Mouse (Mus musculus) heart, embryonic 10.5 days (tissue): ENCODE results near the gene Clstn2. TPM values are rescaled to one million over a fixed set of nuclear protein-coding genes. Genes with fewer than 3 reads are reported as not detected.

Experiments used
- DNase-seq: peaks from one replicate; pipeline ENCODE4 v3.0.0-alpha.2; 2017; ENCODE audit warnings: low spot score
- H3K27ac ChIP-seq: fragments of 300-500 bp; sonication (generic); 2 replicates; pipeline ENCODE4 v1.5.1; 2016; ENCODE audit warnings: mild to moderate bottlenecking
- H3K27me3 ChIP-seq: fragments of 300-500 bp; sonication (generic); 2 replicates; pipeline ENCODE4 v1.6.1; 2016; ENCODE audit warnings: mild to moderate bottlenecking; ENCODE audit not compliant: poor library complexity, insufficient read depth, severe bottlenecking
- H3K36me3 ChIP-seq: fragments of 300-500 bp; sonication (generic); 2 replicates; pipeline ENCODE4 v1.6.1; 2016; ENCODE audit warnings: mild to moderate bottlenecking, moderate library complexity
- H3K4me1 ChIP-seq: fragments of 300-500 bp; sonication (generic); 2 replicates; pipeline ENCODE4 v1.6.1; 2016; ENCODE audit warnings: mild to moderate bottlenecking
- H3K4me3 ChIP-seq: fragments of 300-500 bp; sonication (generic); 2 replicates; pipeline ENCODE4 v1.5.1; 2016; ENCODE audit warnings: mild to moderate bottlenecking, moderate library complexity
- H3K9me3 ChIP-seq: fragments of 300-500 bp; sonication (generic); 2 replicates; pipeline ENCODE4 v1.6.1; 2016; ENCODE audit warnings: mild to moderate bottlenecking, moderate library complexity
- WGBS: fragments of 180-500 bp; shearing (Covaris S2); methylation state at CpG from one replicate; pipeline ENCODE4 v1.1.7; 2016; 5-methylcytosine and 5-hydroxymethylcytosine counted together
- polyA plus RNA-seq: library from polyadenylated mRNA; unstranded; fragments of >200 nt; fragmentation: Nextera tagmentation; extraction: Ambion mirVana; gene quantifications from 2 replicates; pipeline ENCODE4 v1.2.1, GENCODE M21; 2016

The Clstn2 gene
- polyA plus RNA-seq, 1 experiment from 2014 or later = 1.6 TPM

GRCm38 (mm10) chr9:97996349-97996748 lies 36.6 kb downstream of the Clstn2 start:
- no peak overlapping the region for H3K4me3 ChIP-seq
- H3K27me3 ChIP-seq = no peaks in the 10 kb centered on the region
- H3K27ac ChIP-seq = no peak overlapping the region
- DNase-seq = no peak
- 81% methylated on average over 5 of the region's 5 CpGs for WGBS
- no peaks in the 10 kb centered on the region for H3K36me3 ChIP-seq
- H3K4me1 ChIP-seq = no peaks in the 10 kb centered on the region
- no peaks in the 10 kb centered on the region for H3K9me3 ChIP-seq

- no peak for DNase-seq
- no peak overlapping the region for H3K27ac ChIP-seq
- H3K36me3 ChIP-seq = no peaks in the 10 kb centered on the region
- H3K4me1 ChIP-seq = no peaks in the 10 kb centered on the region
- no peaks in the 10 kb centered on the region for H3K9me3 ChIP-seq
- no peaks in the 10 kb centered on the region for H3K27me3 ChIP-seq
- WGBS = 75% methylated on average over 4 of the region's 4 CpGs
- no peak overlapping the region for H3K4me3 ChIP-seq
Observed at GRCm38 (mm10) chr9:97995723-97996122, 37.3 kb downstream of the Clstn2 start.

GRCm38 (mm10) chr9:97992131-97992530 lies 40.9 kb downstream of the Clstn2 start:
- WGBS = 50% methylated on average over 4 of the region's 4 CpGs
- no peaks in the 10 kb centered on the region for H3K27me3 ChIP-seq
- no peaks in the 10 kb centered on the region for H3K4me1 ChIP-seq
- no peak overlapping the region for H3K27ac ChIP-seq
- H3K4me3 ChIP-seq = no peak overlapping the region
- no peaks in the 10 kb centered on the region for H3K9me3 ChIP-seq
- no peak for DNase-seq
- no peaks in the 10 kb centered on the region for H3K36me3 ChIP-seq

- no peak overlapping the region for H3K4me3 ChIP-seq
- H3K4me1 ChIP-seq = no peaks in the 10 kb centered on the region
- 78% methylated on average over 3 of the region's 3 CpGs for WGBS
- no peak overlapping the region for H3K27ac ChIP-seq
- no peaks in the 10 kb centered on the region for H3K36me3 ChIP-seq
- DNase-seq = no peak
- H3K27me3 ChIP-seq = no peaks in the 10 kb centered on the region
- H3K9me3 ChIP-seq = no peaks in the 10 kb centered on the region
Observed at GRCm38 (mm10) chr9:97977339-97977738, 55.6 kb downstream of the Clstn2 start.

GRCm38 (mm10) chr9:97974801-97975347 lies 58.1 kb downstream of the Clstn2 start:
- Histone ChIP-seq H3K27me3 (no peaks in the 10 kb centered on the region), H3K4me3 (no peak overlapping the region), H3K36me3 (no peaks in the 10 kb centered on the region), H3K27ac (no peak overlapping the region), H3K9me3 (no peaks in the 10 kb centered on the region), H3K4me1 (no peaks in the 10 kb centered on the region)
- WGBS = 80% methylated on average over 13 of the region's 13 CpGs
- DNase-seq = no peak

- Histone ChIP-seq H3K4me1 (no peaks in the 10 kb centered on the region), H3K36me3 (no peaks in the 10 kb centered on the region), H3K4me3 (no peak overlapping the region), H3K27me3 (no peaks in the 10 kb centered on the region), H3K9me3 (no peaks in the 10 kb centered on the region), H3K27ac (no peak overlapping the region)
- WGBS = 78% methylated on average over 4 of the region's 4 CpGs
- DNase-seq = no peak
Observed at GRCm38 (mm10) chr9:97966691-97967090, 66.3 kb downstream of the Clstn2 start.

- WGBS = 80% methylated on average over 8 of the region's 8 CpGs
- 0 out of 2 replicates have a peak, but pooled peaks cover 3% of the 10 kb centered on the region for H3K27me3 ChIP-seq
- no peak overlapping the region for H3K27ac ChIP-seq
- H3K4me3 ChIP-seq = no peak overlapping the region
- H3K4me1 ChIP-seq = no peaks in the 10 kb centered on the region
- H3K9me3 ChIP-seq = no peaks in the 10 kb centered on the region
- no peaks in the 10 kb centered on the region for H3K36me3 ChIP-seq
- no peak for DNase-seq
Observed at GRCm38 (mm10) chr9:97957508-97957907, 75.5 kb downstream of the Clstn2 start.

GRCm38 (mm10) chr9:97956407-97957106 lies 76.4 kb downstream of the Clstn2 start:
- Histone ChIP-seq H3K27me3 (0 out of 2 replicates have a peak, but pooled peaks cover 3% of the 10 kb centered on the region), H3K4me3 (no peak overlapping the region), H3K27ac (no peak overlapping the region), H3K36me3 (no peaks in the 10 kb centered on the region), H3K4me1 (no peaks in the 10 kb centered on the region), H3K9me3 (no peaks in the 10 kb centered on the region)
- 64% methylated on average over 4 of the region's 4 CpGs for WGBS
- DNase-seq = no peak

- H3K4me3 ChIP-seq = no peak overlapping the region
- no peaks in the 10 kb centered on the region for H3K4me1 ChIP-seq
- WGBS = 72% methylated on average over 8 of the region's 8 CpGs
- 0 out of 2 replicates have a peak, but pooled peaks cover 3% of the 10 kb centered on the region for H3K27me3 ChIP-seq
- DNase-seq = no peak
- H3K9me3 ChIP-seq = no peaks in the 10 kb centered on the region
- H3K27ac ChIP-seq = no peak overlapping the region
- H3K36me3 ChIP-seq = no peaks in the 10 kb centered on the region
Observed at GRCm38 (mm10) chr9:97953746-97954359, 79.1 kb downstream of the Clstn2 start.

- Histone ChIP-seq H3K27me3 (no peaks in the 10 kb centered on the region), H3K27ac (no peak overlapping the region), H3K9me3 (no peaks in the 10 kb centered on the region), H3K36me3 (no peaks in the 10 kb centered on the region), H3K4me1 (no peaks in the 10 kb centered on the region), H3K4me3 (no peak overlapping the region)
- no peak for DNase-seq
- 84% methylated on average over 6 of the region's 6 CpGs for WGBS
Observed at GRCm38 (mm10) chr9:97950378-97951006, 82.5 kb downstream of the Clstn2 start.

GRCm38 (mm10) chr9:97919326-97919725 lies 113.7 kb downstream of the Clstn2 start:
- H3K27me3 ChIP-seq = no peaks in the 10 kb centered on the region
- 86% methylated on average over 4 of the region's 4 CpGs for WGBS
- H3K4me3 ChIP-seq = no peak overlapping the region
- H3K27ac ChIP-seq = no peak overlapping the region
- no peaks in the 10 kb centered on the region for H3K36me3 ChIP-seq
- no peak for DNase-seq
- H3K4me1 ChIP-seq = no peaks in the 10 kb centered on the region
- no peaks in the 10 kb centered on the region for H3K9me3 ChIP-seq

GRCm38 (mm10) chr9:97891415-97891814 lies 141.6 kb downstream of the Clstn2 start:
- Histone ChIP-seq H3K27ac (no peak overlapping the region), H3K4me1 (no peaks in the 10 kb centered on the region), H3K4me3 (no peak overlapping the region), H3K9me3 (no peaks in the 10 kb centered on the region), H3K27me3 (no peaks in the 10 kb centered on the region), H3K36me3 (no peaks in the 10 kb centered on the region)
- WGBS = 77% methylated on average over 3 of the region's 3 CpGs
- no peak for DNase-seq

- WGBS = 86% methylated on average over 3 of the region's 3 CpGs
- DNase-seq = no peak
Observed at GRCm38 (mm10) chr9:97883336-97883735, 149.6 kb downstream of the Clstn2 start.

More at GRCm38 (mm10) chr9:97883336-97883735, 149.6 kb downstream of the Clstn2 start:
- no peaks in the 10 kb centered on the region for H3K27me3 ChIP-seq
- H3K9me3 ChIP-seq = no peaks in the 10 kb centered on the region
- no peaks in the 10 kb centered on the region for H3K4me1 ChIP-seq
- H3K27ac ChIP-seq = no peak overlapping the region
- no peak overlapping the region for H3K4me3 ChIP-seq
- no peaks in the 10 kb centered on the region for H3K36me3 ChIP-seq
